Mouse (Mus musculus): ENCODE data around the gene Ccnd3.
A peak's percentile ranks its signal among the peaks of the same experiment; 100 is the strongest.
"Not testable (repeated sequence)": the region's sequence is repeated elsewhere in the genome, so short reads cannot be mapped to it uniquely, and the experiment has no call there.

Gene Ccnd3

GRCm38 (mm10) chr17:47482401-47482800 lies 22.4 kb upstream of the Ccnd3 start:
- DNase-seq (ENCODE audit: low spot score) = no peak

DNA sequence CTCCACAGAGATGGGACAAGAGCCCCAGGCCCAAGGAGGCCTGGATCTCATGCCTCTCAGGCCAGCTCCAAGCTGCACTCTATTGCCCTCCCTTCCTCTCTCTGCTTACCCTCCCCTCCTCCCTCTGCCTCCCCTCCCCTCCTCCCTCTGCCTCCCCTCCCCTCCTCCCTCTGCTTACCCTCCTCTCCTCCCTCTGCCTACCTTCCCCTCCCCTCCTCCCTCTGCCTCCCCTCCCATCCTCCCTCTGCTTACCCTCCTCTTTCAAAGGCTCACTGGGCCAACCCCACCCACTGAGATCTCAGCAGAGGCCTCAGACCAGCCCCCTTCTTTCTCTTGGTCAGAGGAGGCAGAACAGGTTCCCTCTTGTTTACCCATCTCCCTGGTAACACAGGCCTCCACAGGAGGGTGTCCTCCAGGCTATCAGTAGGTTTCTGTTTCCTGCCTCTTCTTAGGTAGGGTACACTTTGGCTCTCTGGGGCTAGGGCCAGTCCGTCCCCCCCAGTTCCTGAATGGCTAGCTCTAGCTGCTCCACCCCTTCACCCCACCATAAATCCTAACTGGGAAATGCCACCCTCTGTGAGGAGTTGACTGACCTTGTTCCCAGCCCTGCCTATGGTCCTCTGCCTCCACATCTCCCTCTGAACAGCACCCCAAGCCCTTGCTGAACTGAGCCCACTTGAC lies 20.5 kb upstream of the Ccnd3 start:
- DNase-seq (ENCODE audit: low spot score) = peak; percentile 48

GRCm38 (mm10) chr17:47484993-47485392 lies 19.9 kb upstream of the Ccnd3 start:
- DNase-seq (ENCODE audit: low spot score) = no peak

DNA sequence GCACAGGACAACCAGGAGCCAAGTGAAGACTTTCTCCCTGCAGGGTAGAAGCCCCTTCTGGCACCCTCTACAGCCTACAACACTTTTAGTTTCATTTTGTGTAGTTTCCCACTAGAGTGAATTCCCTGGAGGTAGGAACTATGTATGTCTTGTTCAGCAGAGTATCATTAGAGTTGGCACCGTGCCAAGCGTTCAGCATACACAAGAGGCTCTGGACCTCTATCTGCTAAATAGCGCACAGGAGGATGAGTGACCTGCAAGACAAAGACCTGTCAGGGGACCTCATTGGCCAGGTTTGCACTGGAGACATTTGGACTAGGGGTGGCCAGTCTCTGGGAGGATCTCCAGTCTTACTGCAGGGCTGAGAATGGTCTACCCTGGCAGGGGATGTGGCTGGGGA lies 19.1 kb upstream of the Ccnd3 start:
- DNase-seq (ENCODE audit: low spot score) = no peak

DNA sequence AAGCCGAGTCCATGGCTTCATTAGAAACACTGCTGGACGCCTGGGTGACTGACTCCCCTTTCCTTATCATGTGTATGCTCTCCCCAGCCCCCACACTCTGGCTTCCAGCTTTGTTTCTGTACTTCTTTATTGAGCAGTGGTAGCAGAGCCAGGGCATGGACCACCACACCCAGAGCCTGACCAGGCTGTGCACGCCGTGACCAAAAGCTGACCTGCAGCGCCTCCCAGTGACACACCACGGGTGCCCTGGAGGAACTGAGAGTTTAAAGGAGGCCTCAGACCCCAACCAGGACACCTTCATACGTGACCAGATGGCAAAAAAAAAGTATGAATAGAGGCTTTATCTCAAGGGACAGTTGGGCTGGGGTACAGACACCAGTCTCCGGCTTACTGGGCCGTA lies 14.1 kb upstream of the Ccnd3 start:
- no peak for DNase-seq (ENCODE audit: low spot score)

DNA sequence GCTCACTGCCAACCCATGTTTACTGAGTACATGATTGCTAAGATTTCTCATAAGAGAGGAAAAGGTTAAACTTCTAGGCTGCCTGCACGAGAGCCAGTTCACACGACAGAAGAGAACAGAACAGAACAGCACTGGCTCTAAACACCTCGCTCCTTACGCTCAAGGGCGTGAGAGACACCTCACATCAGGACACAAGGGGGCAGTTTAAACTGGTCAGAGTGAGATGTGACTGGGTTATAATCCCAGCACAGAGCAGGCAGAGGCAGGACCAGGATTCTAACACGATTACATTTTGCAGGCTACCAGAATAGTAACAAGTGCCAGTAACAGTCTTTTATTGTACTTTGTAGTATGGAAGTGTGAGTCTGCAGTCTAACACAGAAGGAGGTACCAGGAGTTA lies 12.1 kb upstream of the Ccnd3 start:
- DNase-seq (ENCODE audit: low spot score) = no peak

DNA sequence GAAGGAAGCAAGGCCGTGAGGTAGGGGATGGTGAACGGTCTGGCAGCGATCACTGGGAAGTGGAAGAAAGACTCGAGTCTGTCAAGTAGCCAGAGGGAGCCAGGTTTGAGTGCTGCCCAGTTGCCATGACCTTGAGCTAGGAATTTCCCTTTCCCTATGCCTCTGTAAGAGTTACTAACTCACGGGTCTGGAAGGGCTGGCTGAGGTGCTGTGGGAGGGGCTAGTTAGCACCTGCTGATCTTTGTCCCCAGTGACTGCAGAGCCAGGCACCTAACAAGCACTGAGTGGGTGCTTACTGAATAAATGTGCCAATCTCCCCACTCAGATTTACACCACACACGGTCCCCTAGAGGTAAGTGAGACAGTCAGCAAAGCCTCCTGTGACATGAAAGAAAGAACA lies 11.2 kb upstream of the Ccnd3 start:
- DNase-seq (ENCODE audit: low spot score) = no peak

- no peak for DNase-seq (ENCODE audit: low spot score)
These were observed 10.7 kb upstream of the Ccnd3 start for GRCm38 (mm10) chr17:47494132-47494531.

DNA sequence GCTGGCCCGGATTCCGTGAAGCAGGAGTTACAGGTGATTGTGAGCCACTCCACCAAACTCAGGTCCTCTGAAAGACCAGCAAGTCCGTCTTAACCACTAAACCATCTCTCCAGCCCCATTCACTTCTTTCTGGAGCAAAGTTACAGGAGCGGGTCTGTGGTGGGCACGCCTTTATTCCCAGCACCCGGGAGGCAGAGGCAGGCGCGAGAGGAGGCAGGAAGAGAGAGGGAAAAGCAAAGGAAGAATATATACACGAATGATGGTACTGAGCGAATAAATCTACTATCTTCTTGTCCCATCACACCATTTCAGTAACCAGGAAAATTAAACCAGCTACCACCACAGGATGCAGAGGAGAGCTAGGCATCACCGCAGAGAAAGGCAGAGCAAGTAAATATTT lies 3.3 kb upstream of the Ccnd3 start:
- DNase-seq (ENCODE audit: low spot score) = no peak

GRCm38 (mm10) chr17:47501946-47502706 lies 2.7 kb upstream of the Ccnd3 start, which contains the start of gene Taf8:
Gene Taf8, minus strand, starts transcription at chr17:47502292.
- peak; percentile 85 for DNase-seq (ENCODE audit: low spot score)

DNA sequence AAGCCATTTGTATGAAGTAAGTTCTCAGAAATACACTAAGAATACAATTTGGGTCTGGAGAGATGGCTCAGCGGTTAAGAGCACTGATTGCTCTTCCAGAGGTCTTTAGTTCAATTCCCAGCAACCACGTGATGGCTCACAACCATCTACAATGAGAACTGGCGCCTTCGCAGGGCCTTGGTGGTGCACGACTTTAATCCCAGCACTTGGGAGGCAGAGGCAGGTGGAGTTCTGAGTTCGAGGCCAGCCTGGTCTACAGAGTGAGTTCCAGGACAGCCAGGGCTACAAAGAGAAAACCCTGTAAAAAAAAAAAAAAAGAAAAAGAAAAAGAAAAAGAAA lies 2.2 kb upstream of the Ccnd3 start:
- not testable (repeated sequence) for DNase-seq (ENCODE audit: low spot score)

- no peak for DNase-seq (ENCODE audit: low spot score)
These were observed 1.2 kb upstream of the Ccnd3 start for GRCm38 (mm10) chr17:47503689-47504088.

DNA sequence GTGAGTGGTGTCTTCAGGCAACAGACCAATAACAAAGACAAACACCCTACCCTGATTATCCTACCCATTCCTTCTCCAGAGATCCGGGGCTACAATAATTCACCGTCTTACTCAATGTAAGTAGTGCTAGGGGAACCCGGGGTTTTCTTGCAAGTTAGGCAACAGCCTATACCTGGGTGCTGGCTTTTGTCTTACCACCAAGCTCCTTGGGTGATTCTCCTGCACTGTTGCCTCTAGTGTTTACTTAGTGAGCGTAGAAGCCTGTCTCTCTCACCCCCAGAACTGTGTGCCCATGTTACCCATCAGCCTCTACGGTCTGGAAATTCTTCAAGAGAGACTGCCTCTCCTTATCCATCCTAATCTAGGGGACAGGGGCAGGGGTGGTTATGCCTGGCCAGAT lies 623 bp upstream of the Ccnd3 start:
- no peak for DNase-seq (ENCODE audit: low spot score)

GRCm38 (mm10) chr17:47505566-47505965 lies 715 bp downstream of the Ccnd3 start:
- DNase-seq (ENCODE audit: low spot score) = no peak

DNA sequence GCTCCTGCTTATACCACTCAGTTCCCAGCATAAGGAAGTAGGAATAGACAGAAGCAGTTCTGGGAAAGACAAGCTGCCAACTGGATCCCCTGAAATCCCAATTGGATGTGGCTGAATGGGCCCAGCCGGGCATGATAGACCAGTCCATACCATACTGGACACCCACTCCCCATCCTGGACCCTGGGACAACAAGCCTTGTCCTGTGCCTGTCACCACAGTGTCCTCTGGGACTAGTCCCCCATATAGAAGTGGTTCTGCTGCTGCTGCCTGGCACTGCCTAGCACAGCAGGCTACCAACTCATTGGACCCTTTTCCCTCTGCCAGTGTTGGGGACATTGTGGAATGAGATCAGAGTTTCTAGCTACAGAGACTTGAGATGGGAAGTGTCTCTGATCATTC lies 1.2 kb downstream of the Ccnd3 start:
- no peak for DNase-seq (ENCODE audit: low spot score)

DNA sequence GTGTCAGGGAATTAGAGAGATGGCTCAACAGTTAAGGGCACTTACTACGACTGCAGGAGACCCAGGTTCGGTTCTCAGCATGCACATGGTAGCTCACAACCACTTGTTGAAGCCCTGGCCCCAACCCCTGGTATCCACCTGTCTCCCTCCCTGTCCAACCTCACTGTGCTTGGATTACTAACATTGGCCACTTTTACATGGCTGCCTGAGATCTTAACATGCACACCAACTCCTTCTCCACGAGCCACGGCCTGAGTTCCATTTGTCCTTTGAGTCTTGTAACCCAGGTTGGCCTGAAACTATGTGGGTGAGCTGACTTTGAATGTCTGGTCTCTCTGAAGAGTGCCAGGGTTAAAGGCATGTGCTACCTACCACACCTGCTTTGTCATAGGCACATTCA lies 1.8 kb downstream of the Ccnd3 start:
- DNase-seq (ENCODE audit: low spot score) = no peak

DNA sequence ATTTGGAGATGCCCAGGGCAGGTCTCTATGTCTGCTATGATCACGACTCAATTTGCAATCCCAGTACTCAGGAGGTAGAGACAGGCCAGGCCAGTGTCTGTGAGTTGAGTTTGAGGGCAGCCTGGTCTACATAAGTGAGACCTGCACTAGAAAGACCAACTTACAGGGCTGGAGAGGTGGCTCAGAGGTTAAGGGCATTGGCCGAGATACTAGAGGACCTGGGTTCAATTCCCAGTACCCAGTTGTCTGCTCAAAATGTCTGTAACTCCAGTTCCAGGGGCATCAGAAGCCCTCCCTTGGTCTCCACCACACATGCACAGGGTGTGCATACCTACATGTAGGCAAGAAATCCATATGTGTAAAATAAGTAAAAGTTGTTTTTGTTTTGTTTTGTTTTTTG lies 2.7 kb downstream of the Ccnd3 start:
- DNase-seq (ENCODE audit: low spot score) = no peak

DNA sequence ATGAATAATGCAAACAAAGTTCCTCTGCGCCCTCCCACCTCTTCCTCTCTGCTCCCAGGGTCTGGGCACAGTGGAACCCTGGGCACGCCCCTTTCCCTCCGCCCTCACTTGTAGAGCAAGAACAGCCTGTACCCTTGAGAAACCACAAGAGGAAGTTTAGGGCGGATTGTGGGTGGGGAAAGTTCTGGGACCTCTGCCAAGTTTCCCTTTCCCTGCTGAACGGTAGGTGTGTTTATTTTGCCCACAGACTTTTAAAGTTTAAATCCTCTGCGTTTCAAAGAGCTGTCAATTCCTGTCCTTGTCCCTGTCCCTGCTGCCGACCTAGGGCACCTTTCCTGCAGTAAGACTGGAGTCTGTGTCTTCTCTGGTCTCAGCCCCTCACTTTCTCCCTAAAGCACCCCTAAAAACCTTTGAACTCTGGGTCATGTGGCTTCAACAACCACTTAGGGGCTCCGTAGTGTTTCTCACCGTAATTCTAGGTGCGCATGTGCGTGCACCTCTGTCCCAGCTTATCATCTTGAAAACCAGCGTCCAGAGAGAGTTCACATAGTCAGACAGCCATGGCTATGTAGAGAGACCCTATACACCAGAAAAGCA lies 3.3 kb downstream of the Ccnd3 start:
- peak; percentile 95 for DNase-seq (ENCODE audit: low spot score)

DNA sequence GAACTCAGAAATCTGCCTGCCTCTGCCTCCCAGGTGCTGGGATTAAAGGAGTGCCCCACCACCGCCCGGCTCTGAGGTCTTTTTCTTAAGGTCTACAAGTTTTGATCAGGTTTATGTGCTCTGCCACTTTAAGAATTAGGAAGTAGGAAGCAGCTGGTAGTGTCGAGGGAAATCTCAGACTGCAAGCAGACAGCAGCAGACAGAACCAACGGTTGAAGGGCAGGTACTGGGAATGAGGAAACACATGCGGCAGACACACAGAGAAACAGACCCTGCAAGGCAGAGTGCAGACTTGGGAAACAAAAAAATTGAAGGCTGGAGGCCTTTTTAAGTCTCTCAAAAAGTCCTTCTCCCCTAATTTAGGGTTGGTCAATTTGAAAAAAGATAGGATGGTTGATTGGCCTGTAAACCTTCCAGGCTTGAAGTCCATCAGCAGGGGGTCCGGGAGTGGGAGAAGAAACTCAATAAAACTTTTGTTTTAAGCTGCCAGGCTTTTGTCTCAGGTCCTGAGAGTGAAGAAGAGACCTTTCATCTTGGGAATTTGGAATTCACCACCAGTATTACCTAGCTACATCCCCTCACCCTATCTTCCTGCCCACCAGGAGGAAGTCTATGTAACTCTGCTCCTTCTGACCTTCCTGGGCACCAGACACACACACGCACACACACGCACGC lies 4.3 kb downstream of the Ccnd3 start:
- no peak for DNase-seq (ENCODE audit: low spot score)

DNA sequence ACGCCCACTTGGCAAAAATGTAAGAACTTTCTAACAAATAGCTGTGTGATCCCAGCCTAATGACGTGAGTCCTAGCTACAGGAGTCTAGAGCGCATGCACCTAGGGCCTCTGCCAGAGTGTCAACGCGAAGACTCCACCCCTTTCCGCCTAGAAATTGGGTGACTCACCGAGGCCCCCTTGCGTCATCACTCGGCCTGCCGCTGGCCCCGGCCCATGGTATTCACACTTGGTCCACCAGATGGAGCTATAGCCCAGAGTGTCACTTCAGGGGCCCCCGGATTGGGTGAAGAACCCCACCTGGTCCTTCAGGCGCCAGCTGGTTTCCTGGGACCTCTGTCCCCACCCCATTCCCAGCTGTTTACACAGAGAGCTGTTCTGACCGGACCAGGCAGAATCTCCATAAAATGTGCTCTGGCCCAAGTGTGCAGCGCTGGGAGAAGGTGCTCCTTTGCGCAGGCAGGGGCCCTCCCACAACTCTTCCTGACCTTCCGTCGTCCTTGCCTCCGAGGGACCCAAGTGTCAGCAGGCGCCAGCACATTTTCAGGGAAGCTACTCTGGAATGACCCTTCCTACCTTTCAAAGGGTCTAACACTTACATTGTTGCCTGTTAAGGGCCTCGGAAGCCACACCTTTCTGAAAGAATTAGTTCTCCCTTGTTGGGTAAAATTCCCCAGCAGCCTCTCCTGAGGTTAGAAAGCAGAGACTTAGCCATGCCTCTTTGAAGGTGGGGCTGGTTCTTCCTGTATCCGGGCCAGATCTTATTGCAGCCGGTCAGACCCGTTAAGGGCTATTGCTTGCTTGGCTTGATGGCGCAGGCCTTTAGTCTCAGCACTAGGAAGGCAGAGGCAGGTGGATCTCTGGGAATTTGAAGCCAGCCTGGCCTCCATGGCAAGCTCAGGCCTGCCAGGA lies 6.5 kb downstream of the Ccnd3 start:
- DNase-seq (ENCODE audit: low spot score) = peak; percentile 94

- DNase-seq (ENCODE audit: low spot score) = peak; percentile 53
These were observed 8.3 kb downstream of the Ccnd3 start for GRCm38 (mm10) chr17:47512956-47513775.

Data from ovary, adult 18-20 months (tissue).